Mouse (Mus musculus) intestine, embryonic 14.5 days (tissue): ENCODE results near the gene Gen1. TPM values are rescaled to one million over a fixed set of nuclear protein-coding genes. Genes with fewer than 3 reads are reported as not detected.

Experiments
- ATAC-seq: fragments of 200-750 bp; cut with Nextera tagmentation; replicated peaks from 2 replicates; pipeline ENCODE4 v1.8.0; 2017; ENCODE audit warnings: low read depth, moderate number of reproducible peaks, moderate TSS enrichment, moderate library complexity; ENCODE audit not compliant: low FRiP score, low TSS enrichment
- DNase-seq: peaks from one replicate; pipeline ENCODE4 v3.0.0-alpha.2; 2018; ENCODE audit warnings: low spot score
- H3K27ac ChIP-seq: fragments of 300-500 bp; sonication (generic); 2 replicates; pipeline ENCODE4 v1.5.1; 2014; ENCODE audit warnings: low read depth, mild to moderate bottlenecking, control low read depth
- H3K27me3 ChIP-seq: fragments of 300-500 bp; sonication (generic); replicated peaks from 2 replicates; pipeline ENCODE4 v1.6.1; 2014; ENCODE audit warnings: low read length, control low read depth; ENCODE audit not compliant: control insufficient read depth, insufficient read depth
- H3K36me3 ChIP-seq: fragments of 300-500 bp; sonication (generic); 2 replicates; pipeline ENCODE4 v1.6.1; 2014; ENCODE audit warnings: low read length, control low read depth; ENCODE audit not compliant: control insufficient read depth, insufficient read depth
- H3K4me1 ChIP-seq: fragments of 300-500 bp; sonication (generic); replicated peaks from 2 replicates; pipeline ENCODE4 v1.6.1; 2014; ENCODE audit warnings: low read length, control low read depth, mixed read lengths; ENCODE audit not compliant: control insufficient read depth, insufficient read depth
- H3K4me2 ChIP-seq: fragments of 300-500 bp; sonication (generic); 2 replicates; pipeline ENCODE4 v1.6.1; 2014; ENCODE audit warnings: low read length
- H3K4me3 ChIP-seq: fragments of 300-500 bp; sonication (generic); 2 replicates; pipeline ENCODE4 v1.5.1; 2014; ENCODE audit warnings: low read depth, low read length, control low read depth, mixed read lengths
- H3K9ac ChIP-seq: fragments of 300-500 bp; sonication (generic); 2 replicates; pipeline ENCODE4 v1.6.1; 2014; ENCODE audit warnings: mild to moderate bottlenecking, low read length
- H3K9me3 ChIP-seq: fragments of 300-500 bp; sonication (generic); 2 replicates; pipeline ENCODE4 v1.6.1; 2016; ENCODE audit warnings: low read length, control low read depth; ENCODE audit not compliant: control insufficient read depth
- WGBS: fragments of 180-500 bp; shearing (Covaris S2); extraction: QIAGEN DNeasy Blood & Tissue Kit; methylation state at CpG from one replicate; pipeline ENCODE4 v1.1.7; 2014; 5-methylcytosine and 5-hydroxymethylcytosine counted together
- polyA plus RNA-seq: library from polyadenylated mRNA; unstranded; fragments of >200 nt; fragmentation: Nextera tagmentation; extraction: Ambion mirVana; gene quantifications from 2 replicates; pipeline ENCODE4 v1.2.1, GENCODE M21; 2014

The Gen1 gene
- polyA plus RNA-seq, 1 experiment from 2014 or later: 9.1 TPM

GRCm38 (mm10) chr12:11217726-11218250, 47.8 kb downstream of the Gen1 start:
- 56% methylated on average over 7 of the region's 7 CpGs for WGBS
- no peaks in the 10 kb centered on the region for H3K27me3 ChIP-seq
- no peak overlapping the region for H3K4me2 ChIP-seq
- no peaks in the 10 kb centered on the region for H3K9me3 ChIP-seq
- DNase-seq (no peak), ATAC-seq (no peak)
- H3K36me3 ChIP-seq: no peaks in the 10 kb centered on the region
- H3K27ac ChIP-seq: no peak overlapping the region
- no peak overlapping the region for H3K9ac ChIP-seq
- H3K4me1 ChIP-seq: no peaks in the 10 kb centered on the region; the same call in 1 of the 2 replicates
- no peak overlapping the region for H3K4me3 ChIP-seq

DNA sequence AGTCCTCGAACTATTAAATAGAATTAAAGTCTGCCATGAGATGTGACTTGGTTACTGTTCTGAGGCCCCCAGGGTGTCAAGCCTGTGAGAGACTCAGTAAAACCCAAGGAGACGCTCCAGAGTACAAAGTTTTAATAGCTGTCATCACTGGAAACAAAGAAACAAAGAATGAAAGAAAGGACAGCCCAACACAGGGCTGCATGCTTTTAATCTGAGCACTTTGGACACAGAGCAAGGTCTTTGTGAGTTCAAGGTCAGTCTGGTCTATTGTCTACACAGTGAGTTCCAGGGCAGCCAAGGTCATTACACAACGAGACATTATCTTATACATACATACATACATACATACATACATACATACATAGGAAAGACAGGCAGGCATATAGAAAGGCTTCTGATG, 49.1 kb downstream of the Gen1 start:
- 77% methylated on average over 3 of the region's 3 CpGs for WGBS
- ATAC-seq: no peak
- no peak for DNase-seq

GRCm38 (mm10) chr12:11215555-11215954, 50.0 kb downstream of the Gen1 start:
- WGBS: 92% methylated on average over 2 of the region's 2 CpGs
- H3K4me2 ChIP-seq: no peak overlapping the region
- H3K4me3 ChIP-seq: no peak overlapping the region
- H3K4me1 ChIP-seq: no peaks in the 10 kb centered on the region
- ATAC-seq (no peak), DNase-seq (no peak)
- no peak overlapping the region for H3K27ac ChIP-seq
- no peaks in the 10 kb centered on the region for H3K9me3 ChIP-seq
- H3K9ac ChIP-seq: no peak overlapping the region
- no peaks in the 10 kb centered on the region for H3K27me3 ChIP-seq
- H3K36me3 ChIP-seq: no peaks in the 10 kb centered on the region

More for the DNA sequence above, 49.1 kb downstream of the Gen1 start:
- Histone ChIP-seq H3K4me1 (no peaks in the 10 kb centered on the region; the same call in 1 of the 2 replicates), H3K9me3 (no peaks in the 10 kb centered on the region), H3K36me3 (no peaks in the 10 kb centered on the region), H3K9ac (no peak overlapping the region), H3K27me3 (no peaks in the 10 kb centered on the region), H3K4me3 (no peak overlapping the region), H3K4me2 (no peak overlapping the region), H3K27ac (no peak overlapping the region)

DNA sequence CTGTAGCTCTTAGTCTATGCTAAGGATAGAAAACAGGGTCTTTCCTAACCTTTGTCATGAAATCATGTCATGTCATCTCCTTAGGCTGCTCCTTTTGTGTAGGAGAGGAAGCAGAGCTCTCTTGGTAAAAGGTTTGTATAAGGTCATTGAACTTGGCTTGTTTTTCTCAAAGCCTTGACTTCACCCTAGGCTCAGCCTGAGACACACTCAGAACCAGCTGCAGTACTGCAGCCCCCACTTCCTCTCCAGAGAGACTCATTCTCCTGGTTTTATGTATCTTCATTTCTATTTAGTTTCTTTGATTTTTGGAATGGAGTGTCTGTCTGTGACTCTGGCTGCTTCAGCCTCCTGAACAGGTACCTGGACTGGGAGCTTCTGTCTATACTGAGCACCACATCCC, 50.8 kb downstream of the Gen1 start:
- Histone ChIP-seq H3K27me3 (no peaks in the 10 kb centered on the region), H3K9me3 (no peaks in the 10 kb centered on the region), H3K4me2 (no peak overlapping the region), H3K9ac (no peak overlapping the region), H3K36me3 (no peaks in the 10 kb centered on the region), H3K4me1 (no peaks in the 10 kb centered on the region), H3K27ac (no peak overlapping the region), H3K4me3 (no peak overlapping the region)
- ATAC-seq: no peak
- DNase-seq: no peak

DNA sequence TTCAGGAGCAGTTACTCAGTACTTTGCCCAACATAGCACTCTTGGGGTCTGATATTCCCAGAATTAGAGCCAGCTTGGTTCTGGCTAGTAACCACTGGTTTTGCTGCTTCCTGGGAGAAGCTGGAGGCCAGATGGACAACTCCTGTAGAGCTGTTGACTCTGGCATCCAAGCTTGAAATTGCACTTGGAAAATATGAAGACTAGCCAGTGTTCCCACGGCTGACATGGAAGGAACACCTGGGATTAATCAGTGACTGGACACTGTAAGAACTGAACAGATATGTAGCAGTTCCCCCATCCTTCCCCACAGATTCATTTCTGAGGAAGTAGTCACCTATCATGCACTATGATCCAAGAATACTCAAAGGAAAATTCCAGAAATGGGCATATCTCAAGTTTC, 52.7 kb downstream of the Gen1 start:
- Histone ChIP-seq H3K27me3 (no peaks in the 10 kb centered on the region), H3K9ac (no peak overlapping the region), H3K4me1 (no peaks in the 10 kb centered on the region), H3K36me3 (no peaks in the 10 kb centered on the region), H3K4me3 (no peak overlapping the region), H3K27ac (no peak overlapping the region), H3K4me2 (no peak overlapping the region), H3K9me3 (no peaks in the 10 kb centered on the region)
- no peak for DNase-seq
- WGBS: 85% methylated on average over 1 of the region's 1 CpGs
- ATAC-seq: no peak

DNA sequence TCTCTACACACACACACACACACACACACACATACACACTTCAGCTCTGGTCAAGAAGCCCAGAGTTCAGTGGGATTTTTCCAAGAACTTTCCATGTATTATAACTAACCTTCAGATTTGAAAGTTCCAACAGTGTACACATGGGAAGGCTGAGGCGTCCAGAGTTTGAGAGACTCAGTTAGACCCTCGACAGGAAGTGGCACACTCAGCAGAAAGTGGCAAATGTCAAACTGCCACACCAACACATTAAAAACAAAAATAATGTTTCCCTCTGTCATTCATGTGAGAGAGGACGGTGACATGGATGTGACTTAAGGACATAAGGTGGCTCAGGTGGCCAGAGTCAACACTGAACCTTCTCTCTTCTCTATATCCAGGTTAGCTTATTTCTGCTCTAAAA, 55.2 kb downstream of the Gen1 start:
- ATAC-seq (no peak), DNase-seq (no peak)
- H3K4me2 ChIP-seq: no peak overlapping the region
- H3K27ac ChIP-seq: no peak overlapping the region
- no peaks in the 10 kb centered on the region for H3K4me1 ChIP-seq
- whole genome bisulfite sequencing: 65% methylated on average over 3 of the region's 3 CpGs
- H3K9me3 ChIP-seq: no peaks in the 10 kb centered on the region
- no peak overlapping the region for H3K4me3 ChIP-seq
- H3K27me3 ChIP-seq: no peaks in the 10 kb centered on the region
- no peaks in the 10 kb centered on the region for H3K36me3 ChIP-seq
- no peak overlapping the region for H3K9ac ChIP-seq

- Histone ChIP-seq H3K27me3 (no peaks in the 10 kb centered on the region), H3K4me2 (no peak overlapping the region), H3K4me1 (no peaks in the 10 kb centered on the region; the same call in 1 of the 2 replicates), H3K27ac (no peak overlapping the region), H3K9me3 (no peaks in the 10 kb centered on the region), H3K4me3 (no peak overlapping the region), H3K9ac (no peak overlapping the region), H3K36me3 (no peaks in the 10 kb centered on the region)
- ATAC-seq: no peak
- no peak for DNase-seq
- 41% methylated on average over 5 of the region's 5 CpGs for WGBS
Observed at GRCm38 (mm10) chr12:11209636-11210035, 56.0 kb downstream of the Gen1 start.

DNA sequence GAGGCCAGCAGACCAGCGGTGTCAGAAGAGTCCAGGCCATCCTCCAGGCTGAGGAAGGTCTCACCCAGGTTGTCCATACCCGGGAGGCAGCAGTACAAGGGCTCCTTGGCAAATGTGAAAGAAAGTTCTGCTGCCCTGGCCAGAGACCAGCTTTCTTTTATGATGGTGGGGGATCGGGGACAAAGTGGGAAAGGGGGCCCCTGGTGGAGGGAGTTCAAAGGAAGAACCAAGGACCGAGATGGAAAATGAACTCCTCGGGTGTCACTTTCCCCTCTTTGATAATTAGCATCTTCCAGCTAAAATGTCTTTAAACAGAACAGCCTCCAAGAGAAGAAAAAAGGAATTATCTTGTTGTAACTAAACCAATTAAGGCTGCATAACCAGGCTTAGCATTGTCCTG, 56.7 kb downstream of the Gen1 start, which contains the start of gene Msgn1:
Msgn1 (minus strand) TSS at position 101 of the 400 bp plus-strand sequence.
- Histone ChIP-seq H3K4me1 (no peaks in the 10 kb centered on the region; the same call in 1 of the 2 replicates), H3K36me3 (no peaks in the 10 kb centered on the region), H3K9ac (no peak within 1 kb of the TSS), H3K4me3 (no peak within 1 kb of the TSS), H3K4me2 (no peak within 1 kb of the TSS), H3K27ac (no peak within 1 kb of the TSS), H3K27me3 (no peaks in the 10 kb centered on the region), H3K9me3 (no peaks in the 10 kb centered on the region)
- WGBS: 33% methylated on average over 5 of the region's 5 CpGs
- no peak for ATAC-seq
- DNase-seq: no peak

DNA sequence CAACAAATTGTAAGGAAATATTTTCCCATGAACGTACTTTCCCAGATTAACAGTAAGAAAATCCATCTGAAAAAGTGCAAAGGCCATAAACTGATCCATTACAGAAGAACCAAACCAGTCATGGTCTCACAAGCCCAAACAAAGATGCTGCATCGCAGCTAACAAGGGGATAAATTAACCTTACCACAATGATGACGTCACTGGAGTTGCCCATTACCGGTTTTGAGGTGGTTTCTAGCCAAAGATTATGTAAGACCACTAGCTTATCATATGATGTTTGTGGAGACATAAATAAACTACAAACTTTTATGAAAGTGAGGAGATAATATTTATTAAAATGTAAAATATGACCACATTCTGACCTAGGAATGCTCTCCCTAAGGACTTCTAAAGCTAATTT, 59.3 kb downstream of the Gen1 start:
- no peak for ATAC-seq
- 72% methylated on average over 4 of the region's 4 CpGs for WGBS

More for the DNA sequence above, 59.3 kb downstream of the Gen1 start:
- Histone ChIP-seq H3K9ac (no peak overlapping the region), H3K27me3 (no peaks in the 10 kb centered on the region), H3K4me3 (no peak overlapping the region), H3K4me2 (no peak overlapping the region), H3K27ac (no peak overlapping the region), H3K36me3 (no peaks in the 10 kb centered on the region), H3K9me3 (no peaks in the 10 kb centered on the region), H3K4me1 (no peaks in the 10 kb centered on the region; the same call in 1 of the 2 replicates)
- no peak for DNase-seq
